Mouse (Mus musculus): Measurements from ENCODE around the gene Sox5. TPM values are rescaled to one million over a fixed set of nuclear protein-coding genes. Genes with fewer than 3 reads are reported as not detected.

Gene Sox5
- total and polyA plus RNA-seq, 3 experiments, result 0.08 to 0.47 (median 0.46) TPM

- no peaks in the 10 kb centered on the region for H3K79me2 ChIP-seq (replicated peaks; ENCODE audit: control insufficient read depth, extremely low read depth, insufficient read depth, poor library complexity, severe bottlenecking)
- no peaks in the 10 kb centered on the region for H3K27me3 ChIP-seq (replicated peaks)
- H3K9me3 ChIP-seq (replicated peaks; ENCODE audit: low read length), result no peaks in the 10 kb centered on the region
- no peak overlapping the region for H3K9ac ChIP-seq (ENCODE audit: insufficient read depth, low read depth)
- no peak for TF ChIP-seq IRF4 (IDR thresholded peaks at IDR 0.05; ENCODE audit: low read depth, low read length)
- DNase-seq (ENCODE audit: extremely low read depth), result no peak
- in situ Hi-C loops (cut with MboI; ENCODE audit: low pct_ligation_motif_present, low pct_unique_long_range_greater_than_20kb, low sequenced_read_pairs), result no loop called here
- H3K4me2 ChIP-seq (ENCODE audit: insufficient read depth, low read depth, poor library complexity, severe bottlenecking), result no peak overlapping the region
- no peaks in the 10 kb centered on the region for H3K36me3 ChIP-seq (replicated peaks in 1 of 2; ENCODE audit: control insufficient read depth in 1 of 2, insufficient read depth in 1 of 2, low read length in 1 of 2)
- H3K27ac ChIP-seq (ENCODE audit: insufficient read depth, low read depth), result no peak overlapping the region
- no peak overlapping the region for H3K4me3 ChIP-seq (replicated peaks in 1 of 3; ENCODE audit: low read depth in 2 of 3, low read length in 2 of 3, poor library complexity in 1 of 3)
- no peaks in the 10 kb centered on the region for H3K4me1 ChIP-seq (ENCODE audit: control insufficient read depth in 1 of 2, insufficient read depth in 2 of 2)
- dilution Hi-C loops (cut with MboI; ENCODE audit: extremely low pct_ligation_motif_present, extremely low pct_unique_long_range_greater_than_20kb, low sequenced_read_pairs), result no loop called here
Measured at GRCm38 (mm10) chr6:144129927-144130326, 651.9 kb downstream of the Sox5 start.

- no peak overlapping the region for H3K4me3 ChIP-seq (replicated peaks in 1 of 3; ENCODE audit: low read depth in 2 of 3, low read length in 2 of 3, poor library complexity in 1 of 3)
- dilution Hi-C loops (cut with MboI; ENCODE audit: extremely low pct_ligation_motif_present, extremely low pct_unique_long_range_greater_than_20kb, low sequenced_read_pairs), result no loop called here
Measured at GRCm38 (mm10) chr6:144119961-144120360, 661.8 kb downstream of the Sox5 start.

GRCm38 (mm10) chr6:144116646-144117045 is 665.1 kb downstream of the Sox5 start:
- Histone ChIP-seq H3K79me2 (replicated peaks; ENCODE audit: control insufficient read depth, extremely low read depth, insufficient read depth, poor library complexity, severe bottlenecking) (no peaks in the 10 kb centered on the region), H3K4me2 (ENCODE audit: insufficient read depth, low read depth, poor library complexity, severe bottlenecking) (no peak overlapping the region), H3K36me3 (replicated peaks in 1 of 2; ENCODE audit: control insufficient read depth in 1 of 2, insufficient read depth in 1 of 2, low read length in 1 of 2) (no peaks in the 10 kb centered on the region), H3K9ac (ENCODE audit: insufficient read depth, low read depth) (no peak overlapping the region), H3K27me3 (replicated peaks) (no peaks in the 10 kb centered on the region), H3K4me1 (ENCODE audit: control insufficient read depth in 1 of 2, insufficient read depth in 2 of 2) (no peaks in the 10 kb centered on the region), H3K27ac (ENCODE audit: insufficient read depth, low read depth) (no peak overlapping the region), H3K9me3 (replicated peaks; ENCODE audit: low read length) (no peaks in the 10 kb centered on the region), H3K4me3 (replicated peaks in 1 of 3; ENCODE audit: low read depth in 2 of 3, low read length in 2 of 3, poor library complexity in 1 of 3) (no peak overlapping the region)
- DNase-seq (ENCODE audit: extremely low read depth), result no peak
- TF ChIP-seq MXI1 (IDR thresholded peaks at IDR 0.05; ENCODE audit: low read depth, low read length) (no peak), ZC3H11A (IDR thresholded peaks at IDR 0.05; ENCODE audit: low read depth, low read length) (no peak), ETS1 (conservative IDR thresholded peaks at IDR 0.05; ENCODE audit: low read depth, low read length) (no peak), UBTF (IDR thresholded peaks at IDR 0.05; ENCODE audit: low read depth, low read length) (no peak), CTCF (conservative IDR thresholded peaks at IDR 0.05 in 1 of 2, IDR thresholded peaks at IDR 0.05 in 1 of 2; ENCODE audit: low read depth in 2 of 2, low read length in 2 of 2) (no peak), NELFE (IDR thresholded peaks at IDR 0.05; ENCODE audit: low read depth, low read length) (no peak), GABPA (IDR thresholded peaks at IDR 0.05; ENCODE audit: insufficient replicate concordance, low read depth, low read length) (no peak), CHD2 (IDR thresholded peaks at IDR 0.05; ENCODE audit: low read length) (no peak), MAFK (IDR thresholded peaks at IDR 0.05; ENCODE audit: insufficient replicate concordance, low read length) (no peak), MYC (IDR thresholded peaks at IDR 0.05; ENCODE audit: low read depth, low read length) (no peak), ZNF384 (IDR thresholded peaks at IDR 0.05; ENCODE audit: low read depth, low read length) (no peak), MAZ (IDR thresholded peaks at IDR 0.05; ENCODE audit: low read depth, low read length) (no peak), POLR2AphosphoS2 (IDR thresholded peaks at IDR 0.05; ENCODE audit: low read depth, low read length) (no peak), BHLHE40 (IDR thresholded peaks at IDR 0.05; ENCODE audit: low read depth, low read length) (no peak), USF1 (IDR thresholded peaks at IDR 0.05; ENCODE audit: low read depth, low read length) (no peak), KAT2A (IDR thresholded peaks at IDR 0.05; ENCODE audit: insufficient replicate concordance, low read length) (no peak), MAX (IDR thresholded peaks at IDR 0.05; ENCODE audit: low read length) (no peak), TCF12 (IDR thresholded peaks at IDR 0.05; ENCODE audit: low read depth, low read length) (no peak), RCOR1 (conservative IDR thresholded peaks at IDR 0.05; ENCODE audit: low read depth, low read length) (no peak)
- dilution Hi-C loops (cut with MboI; ENCODE audit: extremely low pct_ligation_motif_present, extremely low pct_unique_long_range_greater_than_20kb, low sequenced_read_pairs), result no loop called here
- in situ Hi-C loops (cut with MboI; ENCODE audit: low pct_ligation_motif_present, low pct_unique_long_range_greater_than_20kb, low sequenced_read_pairs), result no loop called here

More at GRCm38 (mm10) chr6:144119961-144120360, 661.8 kb downstream of the Sox5 start:
- no peak overlapping the region for H3K9ac ChIP-seq (ENCODE audit: insufficient read depth, low read depth)
- H3K9me3 ChIP-seq (replicated peaks; ENCODE audit: low read length), result no peaks in the 10 kb centered on the region
- H3K4me1 ChIP-seq (ENCODE audit: control insufficient read depth in 1 of 2, insufficient read depth in 2 of 2), result no peaks in the 10 kb centered on the region
- no peak overlapping the region for H3K4me2 ChIP-seq (ENCODE audit: insufficient read depth, low read depth, poor library complexity, severe bottlenecking)
- no peaks in the 10 kb centered on the region for H3K27me3 ChIP-seq (replicated peaks)
- DNase-seq (ENCODE audit: extremely low read depth), result no peak
- in situ Hi-C loops (cut with MboI; ENCODE audit: low pct_ligation_motif_present, low pct_unique_long_range_greater_than_20kb, low sequenced_read_pairs), result no loop called here
- H3K27ac ChIP-seq (ENCODE audit: insufficient read depth, low read depth), result no peak overlapping the region
- no peaks in the 10 kb centered on the region for H3K79me2 ChIP-seq (replicated peaks; ENCODE audit: control insufficient read depth, extremely low read depth, insufficient read depth, poor library complexity, severe bottlenecking)
- H3K36me3 ChIP-seq (replicated peaks in 1 of 2; ENCODE audit: control insufficient read depth in 1 of 2, insufficient read depth in 1 of 2, low read length in 1 of 2), result no peaks in the 10 kb centered on the region
- TF ChIP-seq GABPA (IDR thresholded peaks at IDR 0.05; ENCODE audit: insufficient replicate concordance, low read depth, low read length) (no peak), USF2 (conservative IDR thresholded peaks at IDR 0.05; ENCODE audit: low read depth, low read length) (no peak), MAFK (IDR thresholded peaks at IDR 0.05; ENCODE audit: insufficient replicate concordance, low read length) (no peak), RCOR1 (conservative IDR thresholded peaks at IDR 0.05; ENCODE audit: low read depth, low read length) (no peak), MYC (IDR thresholded peaks at IDR 0.05; ENCODE audit: low read depth, low read length) (no peak), PAX5 (IDR thresholded peaks at IDR 0.05; ENCODE audit: low read length) (no peak), SMC3 (IDR thresholded peaks at IDR 0.05; ENCODE audit: low read depth, low read length) (no peak), KAT2A (IDR thresholded peaks at IDR 0.05; ENCODE audit: insufficient replicate concordance, low read length) (no peak), JUND (conservative IDR thresholded peaks at IDR 0.05; ENCODE audit: low read depth, low read length) (no peak), MEF2A (IDR thresholded peaks at IDR 0.05; ENCODE audit: borderline replicate concordance, low read depth, low read length) (no peak), ZNF384 (IDR thresholded peaks at IDR 0.05; ENCODE audit: low read depth, low read length) (no peak), TCF12 (IDR thresholded peaks at IDR 0.05; ENCODE audit: low read depth, low read length) (no peak), ZC3H11A (IDR thresholded peaks at IDR 0.05; ENCODE audit: low read depth, low read length) (no peak), MAX (IDR thresholded peaks at IDR 0.05; ENCODE audit: low read length) (no peak), CHD1 (IDR thresholded peaks at IDR 0.05; ENCODE audit: low read depth, low read length) (no peak), POLR2A (IDR thresholded peaks at IDR 0.05; ENCODE audit: low read depth, low read length) (no peak)

All from CH12.LX (cell line).